Mouse (Mus musculus) heart, postnatal 0 days (tissue): ENCODE data around the gene Hnf4a.

Source experiments
- CTCF ChIP-seq: IDR thresholded peaks from 2 replicates; pipeline ENCODE4 v1.5.1; 2016; ENCODE audit warnings: antibody characterized with exemption, control low read depth, low read depth
- EP300 ChIP-seq: IDR thresholded peaks from 2 replicates; pipeline ENCODE4 v1.6.1; 2016; ENCODE audit warnings: antibody characterized with exemption, low read depth

- TF ChIP-seq CTCF, result no peak
- TF ChIP-seq EP300, result no peak
These were observed 36.1 kb downstream of the Hnf4a start for GRCm38 (mm10) chr2:163542674-163543073.
